Mouse (Mus musculus) urinary bladder, postnatal 4 days (tissue): ENCODE data around the gene Olfr354.

ENCODE experiments used
- DNase-seq, 2 experiments: peaks; one replicate each; pipeline ENCODE4 v3.0.0; 2021 to 2022; ENCODE audit warnings: low spot score in 2 of 2

The Olfr354 gene

GRCm38 (mm10) chr2:36905380-36905779, at the start of gene Olfr354:
Olfr354 (plus strand) TSS chr2:36905680.
- no peak for DNase-seq

GRCm38 (mm10) chr2:36862560-36862959, 42.9 kb upstream of the Olfr354 start, which contains the start of gene Olfr351:
Olfr351 (minus strand) TSS chr2:36862660.
- no peak for DNase-seq

- DNase-seq = no peak
Observed at GRCm38 (mm10) chr2:36868160-36868559, 37.3 kb upstream of the Olfr354 start, which contains the start of gene Olfr352. Olfr352 (plus strand) TSS chr2:36868460.

- DNase-seq = no peak
Observed at GRCm38 (mm10) chr2:36892836-36893235, 12.6 kb upstream of the Olfr354 start, which contains the start of gene Olfr353. Olfr353 (minus strand) TSS chr2:36892936.

GRCm38 (mm10) chr2:36897114-36897513, 8.4 kb upstream of the Olfr354 start:
- no peak for DNase-seq

- DNase-seq = no peak
Observed at GRCm38 (mm10) chr2:36928797-36929196, 23.3 kb downstream of the Olfr354 start, which contains the start of gene Olfr355. Olfr355 (minus strand) TSS chr2:36928897.

GRCm38 (mm10) chr2:36936821-36937220, 31.3 kb downstream of the Olfr354 start, which contains the start of gene Olfr356:
Olfr356 (plus strand) TSS chr2:36937121.
- no peak for DNase-seq
